In the genomic region with DNA sequence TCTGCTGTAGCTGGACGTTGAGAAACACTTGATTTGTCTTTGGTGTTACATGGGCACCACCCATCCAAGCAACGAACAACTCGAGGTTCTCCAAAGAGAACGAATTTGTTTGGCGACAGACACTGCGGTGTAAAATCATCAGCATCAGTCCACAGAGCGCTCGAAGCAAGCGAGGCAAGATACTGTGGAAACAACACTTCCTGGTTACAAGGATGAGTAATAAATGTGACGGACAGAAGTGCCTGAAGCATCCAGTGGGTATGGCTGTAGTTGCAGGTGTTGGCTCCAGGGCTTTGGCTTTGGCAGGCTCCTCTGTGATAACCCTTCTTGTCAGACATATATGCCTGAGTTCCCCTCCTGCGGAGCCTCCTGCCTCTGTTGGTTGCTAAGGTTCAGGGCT, we compare ENCODE assay signal across 22 mouse cellular contexts. TPM values are rescaled to one million over a fixed set of nuclear protein-coding genes. Genes with fewer than 3 reads are reported as not detected.
DNase-seq lines count a peak whose midpoint lies in the region; ATAC-seq and TF ChIP-seq lines count a peak whose summit lies in the region.
"Had no signal": no experiment of that assay in that cellular context is flagged by ENCODE, and none has a peak within 500 bp of the region (broad histone marks: within the 10 kb centered on the region; RNA-seq: fewer than 3 reads in every experiment).

No protein-coding gene starts in this region.

- 55% methylated on average over 11 of the region's 11 CpGs for WGBS in thymus, adult 2 months

- H3K27me3 ChIP-seq in thymus, adult 2 months (ENCODE audit: control insufficient read depth, insufficient read depth, low read length) = no peaks in the 10 kb centered on the region
- H3K27me3 ChIP-seq: forebrain, embryonic 13.5 days; hindbrain, embryonic 12.5 days had no signal

- no peak for TF ChIP-seq POLR2A in thymus, adult 2 months (IDR thresholded peaks at IDR 0.05; ENCODE audit: control insufficient read depth, extremely low read depth, insufficient read depth, low read length, poor library complexity)

- no peak for TF ChIP-seq CTCF in thymus, adult 2 months (IDR thresholded peaks at IDR 0.05; ENCODE audit: borderline replicate concordance, control insufficient read depth, extremely low read depth, insufficient read depth, low read length, poor library complexity)

- H3K4me3 ChIP-seq in thymus, adult 2 months (ENCODE audit: control insufficient read depth, insufficient read depth, low read length) = no peak overlapping the region
- H3K4me3 ChIP-seq: embryonic facial prominence, embryonic 10.5 days; forebrain, embryonic 13.5 days; heart, embryonic 10.5 days; hindbrain, embryonic 12.5 days had no signal

- H3K36me3 ChIP-seq in thymus, adult 2 months (ENCODE audit: control insufficient read depth, insufficient read depth, low read length) = no peaks in the 10 kb centered on the region
- H3K36me3 ChIP-seq: embryonic facial prominence, embryonic 10.5 days; heart, embryonic 10.5 days; hindbrain, embryonic 12.5 days had no signal

- H3K4me1 ChIP-seq in thymus, adult 2 months (replicated peaks; ENCODE audit: control insufficient read depth, insufficient read depth, low read length) = peaks cover 18% of the 10 kb centered on the region
- H3K4me1 ChIP-seq: forebrain, embryonic 13.5 days; hindbrain, embryonic 12.5 days had no signal

- peak; percentile 66 for ATAC-seq in CD4-positive, CD25-positive, alpha-beta regulatory T cell, adult 4 months
- no peak for ATAC-seq in megakaryocyte progenitor cell, adult 5-6 weeks (replicated peaks; ENCODE audit: poor library complexity)
- ATAC-seq: forebrain, embryonic 13.5 days; forebrain, postnatal 0 days; hindbrain, embryonic 16.5 days had no signal

- DNase-seq in thymus, adult 2 months = no peak
- DNase-seq in thymus, adult 18-20 months = no peak
- DNase-seq in naive thymus-derived CD4-positive, alpha-beta T cell, adult 2 months (ENCODE audit: low read depth) = peak; percentile 12
- peak; percentile 49 for DNase-seq in thymus, postnatal 4 days
- DNase-seq in frontal cortex, postnatal 10 days (ENCODE audit: low spot score in 2 of 2) = no peak
- no peak for DNase-seq in cerebellum, postnatal 10 days
- DNase-seq: adrenal gland, adult 2 months; adrenal gland, postnatal 25 days; cerebellum, adult 18-20 months; cerebellum, adult 9-11 months; forebrain, postnatal 0 days; heart, adult 18-20 months; heart, postnatal 10 days; heart, postnatal 4 days had no signal

- peak overlapping the region; percentile 45; the same call in 1 of the 2 replicates for H3K27ac ChIP-seq in thymus, adult 2 months (ENCODE audit: control insufficient read depth, insufficient read depth, low read length)
- H3K27ac ChIP-seq: embryonic facial prominence, embryonic 10.5 days; forebrain, embryonic 13.5 days; heart, embryonic 10.5 days; hindbrain, embryonic 12.5 days had no signal

RNA-seq across cellular contexts. Expression of a gene that starts 18.0 kb away (rescaled TPM):
- 0.13 and 0.26 TPM in 2 replicates for polyA plus RNA-seq in thymus, adult 2 months (2012; rRNA removed)
- polyA plus RNA-seq in CD4-positive, CD25-positive, alpha-beta regulatory T cell, adult 4 months (2017; shearing (Covaris generic)) = 1 to 10 TPM; 2.3 to 2.4 TPM
- not detected in 2 replicates for total RNA-seq in megakaryocyte progenitor cell, adult 5-6 weeks (2015)
- total RNA-seq in megakaryocyte progenitor cell, adult 5-6 weeks (2017) = not detected in 2 replicates
- total RNA-seq: MEL had no signal

Comparison
In these comparisons a context has a peak if more than half of its experiments do, and no peak if none do; other contexts are left out.
1. DNase-seq: peak in naive thymus-derived CD4-positive, alpha-beta T cell, adult 2 months (single experiment) and thymus, postnatal 4 days (single experiment); none in thymus, adult 2 months (single experiment), thymus, adult 18-20 months (0 of 2), frontal cortex, postnatal 10 days (0 of 2) and cerebellum, postnatal 10 days (0 of 2).